Mouse (Mus musculus): ENCODE data around the gene Pou3f1.
A peak's percentile ranks its signal among the peaks of the same experiment; 100 is the strongest.

Gene Pou3f1

GRCm38 (mm10) chr4:124656518-124656853 lies at the start of gene Pou3f1:
Gene Pou3f1, plus strand, starts transcription at chr4:124656807.
- DNase-seq (ENCODE audit: low read depth, low spot score) = no peak

- peak; percentile 24 for DNase-seq (ENCODE audit: low read depth, low spot score)
Observed at GRCm38 (mm10) chr4:124607166-124607565, 49.4 kb upstream of the Pou3f1 start.

- DNase-seq (ENCODE audit: low read depth, low spot score) = no peak
Observed at GRCm38 (mm10) chr4:124610066-124610465, 46.5 kb upstream of the Pou3f1 start.

- DNase-seq (ENCODE audit: low read depth, low spot score) = no peak
Observed at GRCm38 (mm10) chr4:124610703-124611102, 45.9 kb upstream of the Pou3f1 start, which contains the start of gene 3100002H09Rik. Gene 3100002H09Rik, minus strand, starts transcription at chr4:124610803.

- DNase-seq (ENCODE audit: low read depth, low spot score) = no peak
Observed at GRCm38 (mm10) chr4:124611768-124612167, 44.8 kb upstream of the Pou3f1 start.

GRCm38 (mm10) chr4:124614189-124614588 lies 42.4 kb upstream of the Pou3f1 start:
- no peak for DNase-seq (ENCODE audit: low read depth, low spot score)

- no peak for DNase-seq (ENCODE audit: low read depth, low spot score)
Observed at GRCm38 (mm10) chr4:124615406-124615960, 41.1 kb upstream of the Pou3f1 start.

GRCm38 (mm10) chr4:124615986-124616385 lies 40.6 kb upstream of the Pou3f1 start:
- DNase-seq (ENCODE audit: low read depth, low spot score) = no peak

GRCm38 (mm10) chr4:124616636-124617035 lies 40.0 kb upstream of the Pou3f1 start:
- no peak for DNase-seq (ENCODE audit: low read depth, low spot score)

GRCm38 (mm10) chr4:124618599-124618998 lies 38.0 kb upstream of the Pou3f1 start:
- DNase-seq (ENCODE audit: low read depth, low spot score) = no peak

- no peak for DNase-seq (ENCODE audit: low read depth, low spot score)
Observed at GRCm38 (mm10) chr4:124621406-124621805, 35.2 kb upstream of the Pou3f1 start.

GRCm38 (mm10) chr4:124622566-124622965 lies 34.0 kb upstream of the Pou3f1 start:
- no peak for DNase-seq (ENCODE audit: low read depth, low spot score)

GRCm38 (mm10) chr4:124624111-124624581 lies 32.5 kb upstream of the Pou3f1 start:
- DNase-seq (ENCODE audit: low read depth, low spot score) = no peak

GRCm38 (mm10) chr4:124626836-124627235 lies 29.8 kb upstream of the Pou3f1 start:
- no peak for DNase-seq (ENCODE audit: low read depth, low spot score)

GRCm38 (mm10) chr4:124631456-124631855 lies 25.2 kb upstream of the Pou3f1 start:
- no peak for DNase-seq (ENCODE audit: low read depth, low spot score)

- DNase-seq (ENCODE audit: low read depth, low spot score) = no peak
Observed at GRCm38 (mm10) chr4:124632856-124633255, 23.8 kb upstream of the Pou3f1 start.

GRCm38 (mm10) chr4:124633281-124633680 lies 23.3 kb upstream of the Pou3f1 start:
- DNase-seq (ENCODE audit: low read depth, low spot score) = no peak

GRCm38 (mm10) chr4:124639715-124640114 lies 16.9 kb upstream of the Pou3f1 start:
- no peak for DNase-seq (ENCODE audit: low read depth, low spot score)

GRCm38 (mm10) chr4:124643859-124644258 lies 12.7 kb upstream of the Pou3f1 start:
- no peak for DNase-seq (ENCODE audit: low read depth, low spot score)

GRCm38 (mm10) chr4:124644974-124645433 lies 11.6 kb upstream of the Pou3f1 start:
- peak; percentile 28 for DNase-seq (ENCODE audit: low read depth, low spot score)

GRCm38 (mm10) chr4:124646591-124646990 lies 10.0 kb upstream of the Pou3f1 start:
- DNase-seq (ENCODE audit: low read depth, low spot score) = no peak

GRCm38 (mm10) chr4:124647909-124648308 lies 8.7 kb upstream of the Pou3f1 start:
- no peak for DNase-seq (ENCODE audit: low read depth, low spot score)

- DNase-seq (ENCODE audit: low read depth, low spot score) = no peak
Observed at GRCm38 (mm10) chr4:124652886-124653285, 3.7 kb upstream of the Pou3f1 start.

All from c-Kit-negative CD71-positive TER-119-positive erythroid progenitor cells, embryonic 14.5 days (primary cell).